Mouse (Mus musculus) urinary bladder, postnatal 14 days (tissue): ENCODE results near the gene Itpripl2.

Experiments
- DNase-seq: peaks from one replicate; pipeline ENCODE4 v3.0.0; 2021; ENCODE audit warnings: low spot score

The Itpripl2 gene

GRCm38 (mm10) chr7:118491431-118492147 lies at the start of gene Itpripl2:
Itpripl2 (minus strand) TSS chr7:118491975.
- peak; percentile 86 for DNase-seq

- peak; percentile 40 for DNase-seq
Observed at GRCm38 (mm10) chr7:118535076-118535475, 43.3 kb upstream of the Itpripl2 start.

- DNase-seq = no peak
Observed at GRCm38 (mm10) chr7:118534326-118534725, 42.6 kb upstream of the Itpripl2 start.

GRCm38 (mm10) chr7:118533178-118533578 lies 41.4 kb upstream of the Itpripl2 start, which contains the start of gene Coq7:
Coq7 (minus strand) TSS chr7:118533356.
- DNase-seq = peak; percentile 94

- peak; percentile 97 for DNase-seq
Observed at GRCm38 (mm10) chr7:118532519-118533177, 40.9 kb upstream of the Itpripl2 start.

- DNase-seq = no peak
Observed at GRCm38 (mm10) chr7:118526967-118527366, 35.2 kb upstream of the Itpripl2 start.

- no peak for DNase-seq
Observed at GRCm38 (mm10) chr7:118522077-118522476, 30.3 kb upstream of the Itpripl2 start.

GRCm38 (mm10) chr7:118519661-118520060 lies 27.9 kb upstream of the Itpripl2 start:
- no peak for DNase-seq

GRCm38 (mm10) chr7:118518687-118519086 lies 26.9 kb upstream of the Itpripl2 start:
- peak; percentile 83 for DNase-seq

GRCm38 (mm10) chr7:118517819-118518218 lies 26.0 kb upstream of the Itpripl2 start:
- peak; percentile 20 for DNase-seq

- no peak for DNase-seq
Observed at GRCm38 (mm10) chr7:118508556-118508955, 16.8 kb upstream of the Itpripl2 start.

GRCm38 (mm10) chr7:118503844-118504243 lies 12.1 kb upstream of the Itpripl2 start:
- DNase-seq = no peak

- no peak for DNase-seq
Observed at GRCm38 (mm10) chr7:118502333-118502732, 10.6 kb upstream of the Itpripl2 start.

GRCm38 (mm10) chr7:118499784-118500435 lies 8.1 kb upstream of the Itpripl2 start:
- DNase-seq = no peak

- no peak for DNase-seq
Observed at GRCm38 (mm10) chr7:118498984-118499783, 7.4 kb upstream of the Itpripl2 start.

- peak; percentile 20 for DNase-seq
Observed at GRCm38 (mm10) chr7:118494892-118495579, 3.3 kb upstream of the Itpripl2 start.

- no peak for DNase-seq
Observed at GRCm38 (mm10) chr7:118493892-118494291, 2.1 kb upstream of the Itpripl2 start.

GRCm38 (mm10) chr7:118490666-118491430 lies 927 bp downstream of the Itpripl2 start:
- DNase-seq = peak; percentile 16

- DNase-seq = no peak
Observed at GRCm38 (mm10) chr7:118489706-118490665, 1.8 kb downstream of the Itpripl2 start.
